Mouse (Mus musculus) lung, embryonic 14.5 days (tissue): ENCODE results near the gene Gm10190. TPM values are rescaled to one million over a fixed set of nuclear protein-coding genes. Genes with fewer than 3 reads are reported as not detected.
A peak's percentile ranks its signal among the peaks of the same experiment; 100 is the strongest.

Experiments
- ATAC-seq: fragments of 200-750 bp; cut with Nextera tagmentation; 2 replicates; pipeline ENCODE4 v1.8.0; 2017; ENCODE audit warnings: mild to moderate bottlenecking, moderate TSS enrichment, moderate library complexity; ENCODE audit not compliant: insufficient read depth
- DNase-seq: peaks from one replicate; pipeline ENCODE4 v3.0.0-alpha.2; 2015
- H3K27ac ChIP-seq: fragments of 300-500 bp; sonication (generic); 2 replicates; pipeline ENCODE4 v1.5.1; 2014; ENCODE audit warnings: low read depth, mild to moderate bottlenecking, moderate library complexity
- H3K27me3 ChIP-seq: fragments of 300-500 bp; sonication (generic); 2 replicates; pipeline ENCODE4 v1.6.1; 2014; ENCODE audit warnings: low read length, control low read depth; ENCODE audit not compliant: insufficient read depth
- H3K36me3 ChIP-seq: fragments of 300-500 bp; sonication (generic); 2 replicates; pipeline ENCODE4 v1.6.1; 2014; ENCODE audit warnings: control low read depth; ENCODE audit not compliant: insufficient read depth
- H3K4me1 ChIP-seq: fragments of 300-500 bp; sonication (generic); 2 replicates; pipeline ENCODE4 v1.6.1; 2014; ENCODE audit warnings: antibody characterized with exemption, control low read depth; ENCODE audit not compliant: insufficient read depth
- H3K4me2 ChIP-seq: fragments of 300-500 bp; sonication (generic); 2 replicates; pipeline ENCODE4 v1.6.1; 2014; ENCODE audit warnings: mild to moderate bottlenecking
- H3K4me3 ChIP-seq: fragments of 300-500 bp; sonication (generic); 2 replicates; pipeline ENCODE4 v1.5.1; 2014; ENCODE audit warnings: low read depth, low read length
- H3K9ac ChIP-seq: fragments of 300-500 bp; sonication (generic); 2 replicates; pipeline ENCODE4 v1.6.1; 2014
- H3K9me3 ChIP-seq: fragments of 300-500 bp; sonication (generic); 2 replicates; pipeline ENCODE4 v1.6.1; 2016; ENCODE audit warnings: low read depth, low read length, control low read depth
- CTCF ChIP-seq: IDR thresholded peaks from 2 replicates; pipeline ENCODE4 v1.5.1; 2016; ENCODE audit warnings: antibody characterized with exemption, low read depth
- WGBS: fragments of 180-500 bp; shearing (Covaris S2); extraction: QIAGEN DNeasy Blood & Tissue Kit; methylation state at CpG from one replicate; pipeline ENCODE4 v1.1.7; 2014; 5-methylcytosine and 5-hydroxymethylcytosine counted together
- polyA plus RNA-seq: library from polyadenylated mRNA; unstranded; fragments of >200 nt; fragmentation: Nextera tagmentation; extraction: Ambion mirVana; gene quantifications from 2 replicates; pipeline ENCODE4 v1.2.1, GENCODE M21; 2014

Gene Gm10190
- polyA plus RNA-seq: 2.1 and 2.4 TPM in 2 replicates

GRCm38 (mm10) chr17:80372989-80373725 lies at the start of gene Gm10190:
Gene Gm10190 (minus strand): TSS chr17:80373541.
- peak within 1 kb of the TSS; percentile 71 for H3K9ac ChIP-seq
- no peaks in the 10 kb centered on the region for H3K36me3 ChIP-seq
- DNase-seq (peak; percentile 97), ATAC-seq (peak; percentile 99)
- H3K9me3 ChIP-seq: no peaks in the 10 kb centered on the region
- H3K27me3 ChIP-seq: no peaks in the 10 kb centered on the region
- no peak for TF ChIP-seq CTCF
- peak within 1 kb of the TSS; percentile 83 for H3K4me2 ChIP-seq
- H3K27ac ChIP-seq: peak within 1 kb of the TSS; percentile 36; the same call in 1 of the 2 replicates
- peak within 1 kb of the TSS; percentile 44 for H3K4me3 ChIP-seq
- H3K4me1 ChIP-seq: peaks cover 5% of the 10 kb centered on the region; the same call in 1 of the 2 replicates
- 2% methylated on average over 94 of the region's 102 CpGs for WGBS

DNA sequence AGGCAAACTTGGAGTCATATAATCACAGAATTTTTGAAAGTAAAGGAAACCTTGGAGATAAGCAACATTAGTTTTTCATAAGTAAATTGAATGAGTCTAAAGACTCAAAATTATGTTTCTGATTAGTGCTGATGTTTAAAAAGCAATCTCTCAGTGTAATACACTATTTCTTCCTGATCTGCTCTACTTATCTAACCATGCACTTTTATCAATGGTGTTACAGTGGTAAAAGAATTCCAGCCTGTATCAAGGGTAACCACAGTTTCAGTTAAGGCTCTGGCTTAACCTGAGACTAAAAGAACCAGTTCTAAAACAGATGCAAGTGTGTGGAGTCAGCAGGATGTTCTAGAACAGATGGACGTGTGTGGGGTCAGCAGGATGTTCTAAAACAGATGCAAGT lies 47.7 kb upstream of the Gm10190 start:
- H3K9ac ChIP-seq: no peak overlapping the region
- no peak overlapping the region for H3K4me2 ChIP-seq
- H3K36me3 ChIP-seq: peaks cover 53% of the 10 kb centered on the region
- H3K9me3 ChIP-seq: no peaks in the 10 kb centered on the region
- TF ChIP-seq CTCF: no peak
- H3K27me3 ChIP-seq: no peaks in the 10 kb centered on the region
- H3K27ac ChIP-seq: no peak overlapping the region
- no peak overlapping the region for H3K4me3 ChIP-seq
- ATAC-seq (no peak), DNase-seq (no peak)
- H3K4me1 ChIP-seq: no peaks in the 10 kb centered on the region
- WGBS: 85% methylated on average over 1 of the region's 1 CpGs

- Histone ChIP-seq H3K27ac (no peak overlapping the region), H3K9ac (no peak overlapping the region), H3K27me3 (no peaks in the 10 kb centered on the region), H3K4me2 (no peak overlapping the region), H3K4me1 (no peaks in the 10 kb centered on the region), H3K36me3 (peaks cover 69% of the 10 kb centered on the region), H3K9me3 (no peaks in the 10 kb centered on the region), H3K4me3 (no peak overlapping the region)
- WGBS: 80% methylated on average over 10 of the region's 10 CpGs
- TF ChIP-seq CTCF: no peak
- no peak for DNase-seq
- no peak for ATAC-seq
These were observed 45.4 kb upstream of the Gm10190 start for GRCm38 (mm10) chr17:80418572-80419210.

- H3K36me3 ChIP-seq: peaks cover 76% of the 10 kb centered on the region
These were observed 37.8 kb upstream of the Gm10190 start for GRCm38 (mm10) chr17:80411182-80411581.

GRCm38 (mm10) chr17:80398243-80398642 lies 24.9 kb upstream of the Gm10190 start:
- no peak overlapping the region for H3K4me2 ChIP-seq
- no peak overlapping the region for H3K4me3 ChIP-seq
- no peak for TF ChIP-seq CTCF
- 91% methylated on average over 7 of the region's 7 CpGs for WGBS
- H3K9ac ChIP-seq: no peak overlapping the region
- no peaks in the 10 kb centered on the region for H3K9me3 ChIP-seq
- peaks cover 33% of the 10 kb centered on the region for H3K36me3 ChIP-seq
- DNase-seq: no peak
- no peak overlapping the region for H3K27ac ChIP-seq
- no peaks in the 10 kb centered on the region for H3K4me1 ChIP-seq
- H3K27me3 ChIP-seq: no peaks in the 10 kb centered on the region
- no peak for ATAC-seq

More at GRCm38 (mm10) chr17:80411182-80411581, 37.8 kb upstream of the Gm10190 start:
- no peak overlapping the region for H3K4me2 ChIP-seq
- peak; percentile 50 for TF ChIP-seq CTCF
- no peaks in the 10 kb centered on the region for H3K27me3 ChIP-seq
- H3K9ac ChIP-seq: no peak overlapping the region
- no peak for ATAC-seq
- WGBS: 71% methylated on average over 1 of the region's 1 CpGs
- H3K27ac ChIP-seq: no peak overlapping the region
- no peaks in the 10 kb centered on the region for H3K9me3 ChIP-seq
- H3K4me3 ChIP-seq: no peak overlapping the region
- H3K4me1 ChIP-seq: no peaks in the 10 kb centered on the region
- DNase-seq: peak; percentile 14

DNA sequence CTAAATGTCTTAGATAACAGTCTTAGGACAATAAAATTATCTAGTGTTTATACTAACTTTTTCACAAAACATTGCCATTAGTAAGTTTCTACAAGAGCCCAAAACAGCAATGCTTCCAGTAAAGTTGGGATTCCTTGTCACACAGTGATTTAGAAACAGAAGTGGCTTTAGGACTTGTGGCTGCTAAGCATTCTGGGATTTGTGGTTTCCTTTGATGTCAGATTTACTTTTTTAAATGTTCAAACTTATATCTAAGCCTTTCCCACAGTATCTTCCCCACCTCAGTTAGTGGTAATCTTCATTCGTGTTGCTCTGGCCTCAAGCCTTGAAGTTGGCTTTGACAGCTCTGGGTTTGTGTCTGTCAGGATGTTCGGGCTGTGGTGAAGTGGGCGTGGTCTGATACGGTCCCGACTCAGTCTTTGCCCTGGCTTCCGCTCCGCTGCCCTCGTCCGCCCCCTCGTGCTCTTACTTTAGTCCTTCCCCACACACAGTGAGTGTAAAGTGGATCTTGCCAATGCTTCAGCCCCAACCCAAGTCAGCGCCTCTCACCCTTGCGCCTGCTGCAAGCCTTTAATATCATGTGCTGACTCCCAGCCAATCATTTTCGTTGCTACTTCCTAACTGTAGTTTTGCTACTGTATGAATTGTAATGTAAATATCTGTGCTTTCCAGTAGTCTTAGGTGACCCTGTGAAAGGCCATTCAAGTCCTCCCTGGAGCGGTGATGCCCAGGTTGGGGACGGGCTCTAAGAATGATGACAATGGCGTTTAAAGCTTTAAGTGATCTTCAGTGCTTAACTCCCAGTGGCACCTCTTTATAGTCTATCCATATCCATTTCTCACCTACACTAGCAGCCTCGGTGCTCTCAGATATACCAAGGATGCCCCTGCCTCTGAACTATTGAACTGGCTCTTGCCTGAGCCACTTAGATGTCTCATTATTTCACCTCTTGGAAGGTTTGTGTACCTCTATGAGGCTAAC lies 18.4 kb upstream of the Gm10190 start:
- no peaks in the 10 kb centered on the region for H3K4me1 ChIP-seq
- 0 out of 2 replicates have a peak, but pooled peaks cover 3% of the 10 kb centered on the region for H3K36me3 ChIP-seq
- WGBS: 9% methylated on average over 17 of the region's 17 CpGs
- ATAC-seq (peak; percentile 96), DNase-seq (peak; percentile 84)
- H3K9me3 ChIP-seq: no peaks in the 10 kb centered on the region
- peak; percentile 55 for TF ChIP-seq CTCF
- no peaks in the 10 kb centered on the region for H3K27me3 ChIP-seq
- H3K27ac ChIP-seq: no peak overlapping the region
- H3K4me3 ChIP-seq: peak overlapping the region; percentile 33
- H3K4me2 ChIP-seq: peak overlapping the region; percentile 62
- peak overlapping the region; percentile 22 for H3K9ac ChIP-seq
